In the genomic region with DNA sequence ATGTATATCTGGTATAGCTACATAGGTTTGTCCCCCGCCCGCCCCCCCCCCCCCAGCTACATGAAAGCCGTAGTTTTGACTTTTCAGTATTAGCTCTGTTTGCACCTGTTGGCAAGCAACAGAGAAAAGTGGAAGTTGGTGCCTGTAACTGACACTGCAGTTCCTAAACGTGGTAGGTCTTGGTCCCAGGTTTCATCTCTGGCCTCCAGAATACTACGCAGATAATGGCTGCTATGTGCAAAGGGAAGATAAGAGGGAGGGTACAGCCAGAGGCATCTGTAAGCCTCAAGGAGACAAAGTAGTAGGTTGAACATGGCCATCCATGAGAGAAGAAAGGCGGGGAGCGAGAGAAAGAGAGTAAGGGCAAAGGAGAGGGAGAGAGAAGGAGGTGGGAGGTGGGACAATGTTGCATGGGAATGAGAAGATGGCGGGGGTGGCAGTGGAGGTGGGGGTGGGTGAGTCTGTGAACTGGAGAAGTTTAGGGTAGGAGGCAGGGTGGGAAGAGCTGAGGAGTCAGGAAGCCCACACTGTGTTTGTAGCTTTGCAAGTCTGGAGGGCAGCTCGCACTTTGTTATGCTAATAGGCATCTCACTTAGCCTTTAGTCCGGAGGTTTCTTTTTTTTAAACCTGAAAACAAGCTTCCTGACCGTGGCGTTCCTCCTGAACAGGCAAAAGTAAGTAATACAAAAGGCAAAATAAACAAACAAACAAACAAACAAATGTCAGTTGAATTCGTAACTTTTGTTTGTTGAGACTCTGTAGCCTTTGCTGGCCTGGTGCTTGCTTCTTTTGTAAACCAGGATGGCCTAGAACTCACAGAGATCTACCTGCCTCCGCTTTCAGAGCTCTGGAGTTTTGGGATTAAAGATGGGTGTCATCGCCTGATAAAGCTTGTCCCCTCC, we compare ENCODE assay signal across 11 mouse cellular contexts. TPM values are rescaled to one million over a fixed set of nuclear protein-coding genes. Genes with fewer than 3 reads are reported as not detected.
DNase-seq lines count a peak whose midpoint lies in the region; ATAC-seq and TF ChIP-seq lines count a peak whose summit lies in the region.
"Had no signal": no experiment of that assay in that cellular context is flagged by ENCODE, and none has a peak within 500 bp of the region (broad histone marks: within the 10 kb centered on the region; RNA-seq: fewer than 3 reads in every experiment).

A gene (plus strand): TSS at position 638 of the 902 bp plus-strand sequence.

- TF ChIP-seq POLR2A in cortical plate, adult 2 months (IDR thresholded peaks at IDR 0.05; ENCODE audit: extremely low read depth, insufficient read depth, low read length) = no peak
- no peak for TF ChIP-seq POLR2A in kidney, adult 2 months (IDR thresholded peaks at IDR 0.05; ENCODE audit: low read depth, low read length)

- H3K9me3 ChIP-seq in heart, embryonic 12.5 days (replicated peaks) = no peaks in the 10 kb centered on the region
- H3K9me3 ChIP-seq in midbrain, embryonic 14.5 days (ENCODE audit: control insufficient read depth, low read length) = no peaks in the 10 kb centered on the region
- H3K9me3 ChIP-seq: limb, embryonic 13.5 days had no signal

- H3K27me3 ChIP-seq in heart, embryonic 12.5 days (replicated peaks) = no peaks in the 10 kb centered on the region
- H3K27me3 ChIP-seq in midbrain, embryonic 14.5 days (ENCODE audit: control insufficient read depth, insufficient read depth, low read length) = peaks cover 10% of the 10 kb centered on the region; the same call in 1 of the 2 replicates
- peaks cover 9% of the 10 kb centered on the region for H3K27me3 ChIP-seq in kidney, adult 2 months (replicated peaks; ENCODE audit: control insufficient read depth, insufficient read depth, low read length)
- H3K27me3 ChIP-seq: CH12.LX had no signal

- H3K27ac ChIP-seq in heart, embryonic 12.5 days (ENCODE audit: poor library complexity, severe bottlenecking) = no peak within 1 kb of the TSS
- H3K27ac ChIP-seq in cortical plate, adult 2 months (ENCODE audit: insufficient read depth, low read length) = no peak within 1 kb of the TSS
- no peak within 1 kb of the TSS for H3K27ac ChIP-seq in midbrain, embryonic 14.5 days (replicated peaks; ENCODE audit: low read depth, low read length)
- H3K27ac ChIP-seq in kidney, adult 2 months (ENCODE audit: insufficient read depth, low read depth, low read length) = no peak within 1 kb of the TSS
- H3K27ac ChIP-seq: limb, embryonic 13.5 days had no signal

- DNase-seq in heart, postnatal 4 days = no peak
- no peak for DNase-seq in layer of hippocampus, postnatal 36 days
- DNase-seq in midbrain, embryonic 14.5 days = no peak
- no peak for DNase-seq in kidney, adult 2 months
- no peak for DNase-seq in urinary bladder, postnatal 10 days (ENCODE audit: low spot score)
- no peak for DNase-seq in gastrocnemius, postnatal 25 days
- DNase-seq: cerebellum, postnatal 10 days had no signal

- 0 out of 2 replicates have a peak within 1 kb of the TSS, but pooled peaks have one; percentile 7 for H3K4me3 ChIP-seq in heart, embryonic 12.5 days
- H3K4me3 ChIP-seq in cortical plate, adult 2 months (ENCODE audit: insufficient read depth, low read length) = no peak within 1 kb of the TSS
- H3K4me3 ChIP-seq in midbrain, embryonic 14.5 days (replicated peaks; ENCODE audit: low read depth, low read length) = no peak within 1 kb of the TSS
- H3K4me3 ChIP-seq in kidney, adult 2 months (ENCODE audit: insufficient read depth, low read depth, low read length) = no peak within 1 kb of the TSS
- H3K4me3 ChIP-seq: limb, embryonic 13.5 days had no signal

- WGBS in heart, embryonic 12.5 days = 50% methylated on average over 15 of the region's 15 CpGs
- 31% methylated on average over 15 of the region's 15 CpGs for WGBS in midbrain, embryonic 14.5 days
- WGBS in kidney, adult 2 months = 77% methylated on average over 15 of the region's 15 CpGs

- no peaks in the 10 kb centered on the region for H3K36me3 ChIP-seq in heart, embryonic 12.5 days
- no peaks in the 10 kb centered on the region for H3K36me3 ChIP-seq in midbrain, embryonic 14.5 days (ENCODE audit: control insufficient read depth, insufficient read depth, low read length)
- H3K36me3 ChIP-seq in kidney, adult 2 months (ENCODE audit: control insufficient read depth, insufficient read depth, low read length) = no peaks in the 10 kb centered on the region
- H3K36me3 ChIP-seq: limb, embryonic 13.5 days had no signal

- peak within 1 kb of the TSS; percentile 17 for H3K4me2 ChIP-seq in heart, embryonic 12.5 days
- H3K4me2 ChIP-seq in midbrain, embryonic 14.5 days (ENCODE audit: low read length) = no peak within 1 kb of the TSS
- H3K4me2 ChIP-seq: limb, embryonic 13.5 days had no signal

- TF ChIP-seq CTCF in cortical plate, adult 2 months (IDR thresholded peaks at IDR 0.05; ENCODE audit: extremely low read depth, insufficient read depth, low read length) = no peak
- no peak for TF ChIP-seq CTCF in kidney, adult 2 months (conservative IDR thresholded peaks at IDR 0.05; ENCODE audit: insufficient read depth, insufficient read length, low read depth, low read length)

- peaks cover 23% of the 10 kb centered on the region for H3K4me1 ChIP-seq in heart, embryonic 12.5 days (replicated peaks)
- no peaks in the 10 kb centered on the region for H3K4me1 ChIP-seq in cortical plate, adult 2 months (ENCODE audit: control insufficient read depth, insufficient read depth, low read length)
- H3K4me1 ChIP-seq in midbrain, embryonic 14.5 days (ENCODE audit: control insufficient read depth, insufficient read depth, low read length) = no peaks in the 10 kb centered on the region
- no peaks in the 10 kb centered on the region; the same call in 1 of the 2 replicates for H3K4me1 ChIP-seq in kidney, adult 2 months (ENCODE audit: control insufficient read depth, insufficient read depth, low read length)

- ATAC-seq in heart, embryonic 12.5 days (ENCODE audit: insufficient number of reproducible peaks, low FRiP score) = peak; percentile 40; the same call in 1 of the 2 replicates
- no peak for ATAC-seq in midbrain, embryonic 14.5 days (ENCODE audit: low FRiP score, low TSS enrichment)

- no peak within 1 kb of the TSS for H3K9ac ChIP-seq in heart, embryonic 12.5 days
- H3K9ac ChIP-seq in midbrain, embryonic 14.5 days (replicated peaks; ENCODE audit: low read length) = no peak within 1 kb of the TSS
- H3K9ac ChIP-seq: limb, embryonic 13.5 days had no signal

RNA-seq across cellular contexts. Expression of the gene that starts here (rescaled TPM):
- 12.4 and 12.9 TPM in 2 replicates for polyA plus RNA-seq in heart, embryonic 12.5 days (2016; fragmentation: Nextera tagmentation; extraction: Ambion mirVana)
- 1 to 10 TPM; 2.9 to 3.3 TPM for total RNA-seq in heart, postnatal 4 days (2021)
- 20.1 and 21.7 TPM in 2 replicates for polyA plus RNA-seq in cortical plate, adult 2 months (2012; rRNA removed)
- 10 to 100 TPM; 35.0 to 37.2 TPM for total RNA-seq in layer of hippocampus, postnatal 36 days (2021)
- 32.7 and 37.9 TPM in 2 replicates for polyA plus RNA-seq in midbrain, embryonic 14.5 days (2014; fragmentation: Nextera tagmentation; extraction: Ambion mirVana)
- polyA plus RNA-seq in kidney, adult 2 months (2012; rRNA removed) = 0.06 and 0.23 TPM in 2 replicates
- not detected for total RNA-seq in gastrocnemius, postnatal 25 days (2021)

Comparison
In these comparisons a context has a peak if more than half of its experiments do, and no peak if none do; other contexts are left out.
1. RNA of the gene that starts here (total RNA-seq): 35.0 to 37.2 TPM in layer of hippocampus, postnatal 36 days; 2.9 to 3.3 TPM in heart, postnatal 4 days and not detected in gastrocnemius, postnatal 25 days; every median in the first group is over 4 times any median in the second.
2. RNA of the gene that starts here (polyA plus RNA-seq): 32.7 to 37.9 TPM in midbrain, embryonic 14.5 days, 20.1 to 21.7 TPM in cortical plate, adult 2 months and 12.4 to 12.9 TPM in heart, embryonic 12.5 days; 0.06 to 0.23 TPM in kidney, adult 2 months; every median in the first group is over 10 times any median in the second.